Mouse (Mus musculus): ENCODE results near the gene Dgke. TPM values are rescaled to one million over a fixed set of nuclear protein-coding genes. Genes with fewer than 3 reads are reported as not detected.
"Not testable (repeated sequence)": the region's sequence is repeated elsewhere in the genome, so short reads cannot be mapped to it uniquely, and the experiment has no call there.

Gene Dgke
- polyA plus RNA-seq, 2 experiments: 0.39 to 0.63 TPM

DNA sequence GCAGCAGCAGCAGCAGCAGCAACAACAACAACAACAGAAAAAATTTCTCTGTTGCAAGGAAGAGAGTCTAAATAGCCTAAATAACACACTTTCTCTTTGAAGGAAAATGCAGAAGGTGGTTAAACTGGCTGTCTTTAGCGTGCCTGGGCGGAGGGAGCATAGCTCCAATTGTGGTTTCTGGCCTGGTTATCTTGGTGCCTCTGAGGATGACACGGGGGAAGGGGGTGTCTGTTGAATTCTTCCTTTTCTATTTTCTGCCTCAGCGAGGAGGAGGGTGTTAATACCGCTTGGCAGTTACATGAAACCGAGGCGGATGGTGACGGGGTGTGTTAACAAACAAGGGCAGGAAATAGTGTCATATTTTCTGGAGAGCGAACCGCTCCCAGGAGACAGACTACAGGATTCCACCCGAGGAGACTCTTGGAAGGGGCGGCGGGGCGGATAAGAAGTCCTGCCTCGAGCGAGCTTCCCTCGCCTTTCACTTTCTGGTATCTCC, 34.2 kb upstream of the Dgke start:
- no peak for TF ChIP-seq EP300 (IDR thresholded peaks at IDR 0.05; ENCODE audit: low read depth)
- Histone ChIP-seq H3K9ac (replicated peaks) (peak overlapping the region; percentile 40), H3K27ac (no peak overlapping the region), H3K36me3 (replicated peaks; ENCODE audit: control insufficient read depth, insufficient read depth, low read depth) (no peaks in the 10 kb centered on the region), H3K4me1 (replicated peaks; ENCODE audit: control insufficient read depth in 2 of 2, insufficient read depth in 2 of 2, low read length in 1 of 2) (peaks cover 0 to 4% of the 10 kb centered on the region in 2 experiments; a peak in 1 of 4 replicates), H3K4me3 (ENCODE audit: insufficient read depth in 1 of 2, low read depth in 2 of 2, low read length in 2 of 2) (peak overlapping the region; percentile 42 to 46), H3K4me2 (ENCODE audit: low read depth) (peak overlapping the region; percentile 63), H3K9me3 (ENCODE audit: control insufficient read depth, low read length) (no peaks in the 10 kb centered on the region), H3K27me3 (ENCODE audit: control insufficient read depth, insufficient read depth, low read length) (no peaks in the 10 kb centered on the region)
- DNase-seq (ENCODE audit: low read depth in 3 of 3, low spot score in 3 of 3): no peak
- peak; percentile 53; the same call in 1 of the 2 replicates for ATAC-seq (ENCODE audit: insufficient read depth)
- WGBS (ENCODE audit: insufficient replicate concordance): 9% methylated on average over 17 of the region's 17 CpGs

DNA sequence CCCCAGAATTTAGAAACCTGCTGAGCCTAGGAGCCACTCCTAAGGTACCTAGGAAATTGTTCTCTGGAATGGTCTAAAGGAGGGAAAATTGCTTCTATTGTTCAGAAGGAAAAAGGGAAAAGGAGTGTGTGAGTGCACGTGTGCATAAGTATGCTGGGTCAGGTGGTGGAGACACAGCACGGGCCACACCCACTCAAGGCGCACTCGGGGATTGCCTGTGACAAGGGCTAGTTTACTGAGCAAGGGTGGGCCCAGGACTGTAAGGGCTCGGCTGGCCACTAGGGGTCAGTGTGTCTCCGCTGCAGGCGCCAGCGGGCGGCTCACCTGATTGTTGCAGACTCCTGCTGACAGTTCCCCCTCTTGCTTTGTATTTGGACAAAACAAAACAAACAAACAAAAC, 33.8 kb upstream of the Dgke start:
- Histone ChIP-seq H3K36me3 (replicated peaks; ENCODE audit: control insufficient read depth, insufficient read depth, low read depth) (no peaks in the 10 kb centered on the region), H3K9ac (replicated peaks) (no peak overlapping the region), H3K4me2 (ENCODE audit: low read depth) (peak overlapping the region; percentile 63), H3K4me1 (replicated peaks; ENCODE audit: control insufficient read depth in 2 of 2, insufficient read depth in 2 of 2, low read length in 1 of 2) (peaks cover 0 to 4% of the 10 kb centered on the region in 2 experiments; a peak in 1 of 4 replicates), H3K27me3 (ENCODE audit: control insufficient read depth, insufficient read depth, low read length) (no peaks in the 10 kb centered on the region), H3K4me3 (ENCODE audit: insufficient read depth in 1 of 2, low read depth in 2 of 2, low read length in 2 of 2) (peak overlapping the region in 1 of 2 experiments; percentile 46; a peak in 2 of 4 replicates), H3K27ac (no peak overlapping the region), H3K9me3 (ENCODE audit: control insufficient read depth, low read length) (no peaks in the 10 kb centered on the region)
- ATAC-seq (ENCODE audit: insufficient read depth) (peak; percentile 83), DNase-seq (ENCODE audit: low read depth in 3 of 3, low spot score in 3 of 3) (peak; percentile 52 to 56 (median 55))
- TF ChIP-seq CTCF (IDR thresholded peaks at IDR 0.05; ENCODE audit: low read depth) (peak; percentile 98), EP300 (IDR thresholded peaks at IDR 0.05; ENCODE audit: low read depth) (no peak)
- under 1% methylated on average over 9 of the region's 9 CpGs for WGBS (ENCODE audit: insufficient replicate concordance)

DNA sequence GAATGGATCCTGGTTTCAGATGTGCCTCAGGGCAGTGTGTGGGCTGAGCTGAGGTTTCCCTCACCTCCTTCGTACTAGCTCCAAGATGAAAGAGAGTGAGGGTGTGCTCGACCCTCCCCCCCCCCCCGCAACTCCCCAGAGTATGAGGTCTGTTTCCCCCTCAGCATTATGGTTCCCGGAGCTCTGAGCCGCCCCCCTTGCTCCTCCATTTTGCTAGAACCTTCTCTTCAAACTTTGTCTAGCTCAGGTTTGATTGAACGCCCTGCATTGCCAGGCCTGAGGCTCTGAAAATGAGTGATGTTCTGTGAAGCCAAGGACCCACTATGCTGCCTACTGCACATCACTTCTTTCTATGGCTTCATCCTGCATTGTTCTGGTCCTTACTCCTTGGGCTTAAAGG, 32.3 kb upstream of the Dgke start:
- Histone ChIP-seq H3K27me3 (ENCODE audit: control insufficient read depth, insufficient read depth, low read length) (no peaks in the 10 kb centered on the region), H3K9ac (replicated peaks) (no peak overlapping the region), H3K36me3 (replicated peaks; ENCODE audit: control insufficient read depth, insufficient read depth, low read depth) (no peaks in the 10 kb centered on the region), H3K4me2 (ENCODE audit: low read depth) (no peak overlapping the region), H3K4me3 (ENCODE audit: insufficient read depth in 1 of 2, low read depth in 2 of 2, low read length in 2 of 2) (no peak overlapping the region), H3K9me3 (ENCODE audit: control insufficient read depth, low read length) (no peaks in the 10 kb centered on the region), H3K27ac (no peak overlapping the region), H3K4me1 (replicated peaks; ENCODE audit: control insufficient read depth in 2 of 2, insufficient read depth in 2 of 2, low read length in 1 of 2) (peaks cover 0 to 4% of the 10 kb centered on the region in 2 experiments; a peak in 1 of 4 replicates)
- WGBS (ENCODE audit: insufficient replicate concordance): 59% methylated on average over 6 of the region's 6 CpGs
- TF ChIP-seq EP300 (IDR thresholded peaks at IDR 0.05; ENCODE audit: low read depth) (no peak), CTCF (IDR thresholded peaks at IDR 0.05; ENCODE audit: low read depth) (no peak)
- DNase-seq (ENCODE audit: low read depth in 3 of 3, low spot score in 3 of 3) (no peak), ATAC-seq (ENCODE audit: insufficient read depth) (no peak)

DNA sequence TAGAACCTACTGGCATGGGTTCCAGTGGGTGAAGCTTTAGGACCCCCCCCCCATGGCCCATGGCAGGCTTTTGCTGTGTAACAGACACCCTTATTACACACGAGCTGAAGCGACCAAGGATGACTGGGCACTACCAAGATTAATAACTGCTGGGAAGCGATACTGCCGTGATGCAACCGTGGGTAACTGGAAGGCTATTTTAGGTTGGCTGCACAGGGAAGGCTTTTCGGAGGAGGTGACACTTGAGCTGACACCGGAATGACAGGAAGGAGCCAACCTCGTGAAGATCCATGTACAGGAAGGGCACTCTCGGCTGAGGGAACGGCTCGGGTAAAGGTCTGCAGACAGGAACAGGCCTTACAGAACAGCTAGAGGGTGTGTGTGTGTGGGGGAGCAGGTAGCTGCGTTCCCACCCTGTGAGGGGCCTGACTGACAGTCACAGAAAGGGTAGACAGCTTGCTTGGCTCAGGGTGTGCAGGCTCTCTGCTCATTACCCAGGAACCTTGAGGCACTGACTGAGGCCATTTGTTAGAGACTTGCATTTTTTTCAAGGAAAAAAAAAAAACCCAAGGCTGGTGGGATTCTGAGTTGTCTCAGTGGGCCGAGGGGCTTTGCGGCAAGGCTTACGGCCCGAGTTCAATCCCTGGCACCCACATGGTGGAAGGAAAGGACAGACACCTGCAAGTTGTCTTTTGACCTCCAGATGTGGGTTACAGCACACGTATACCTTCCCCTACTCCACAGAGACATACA, 31.6 kb upstream of the Dgke start:
- Histone ChIP-seq H3K4me2 (ENCODE audit: low read depth) (no peak overlapping the region), H3K9ac (replicated peaks) (no peak overlapping the region), H3K27me3 (ENCODE audit: control insufficient read depth, insufficient read depth, low read length) (no peaks in the 10 kb centered on the region), H3K9me3 (ENCODE audit: control insufficient read depth, low read length) (no peaks in the 10 kb centered on the region), H3K27ac (no peak overlapping the region), H3K4me1 (replicated peaks; ENCODE audit: control insufficient read depth in 2 of 2, insufficient read depth in 2 of 2, low read length in 1 of 2) (peaks cover 0 to 4% of the 10 kb centered on the region in 2 experiments; a peak in 1 of 4 replicates), H3K36me3 (replicated peaks; ENCODE audit: control insufficient read depth, insufficient read depth, low read depth) (no peaks in the 10 kb centered on the region), H3K4me3 (ENCODE audit: insufficient read depth in 1 of 2, low read depth in 2 of 2, low read length in 2 of 2) (no peak overlapping the region)
- TF ChIP-seq EP300 (IDR thresholded peaks at IDR 0.05; ENCODE audit: low read depth) (no peak), CTCF (IDR thresholded peaks at IDR 0.05; ENCODE audit: low read depth) (no peak)
- ATAC-seq (ENCODE audit: insufficient read depth) (no peak), DNase-seq (ENCODE audit: low read depth in 3 of 3, low spot score in 3 of 3) (no peak)
- 50% methylated on average over 17 of the region's 17 CpGs for whole genome bisulfite sequencing (ENCODE audit: insufficient replicate concordance)

DNA sequence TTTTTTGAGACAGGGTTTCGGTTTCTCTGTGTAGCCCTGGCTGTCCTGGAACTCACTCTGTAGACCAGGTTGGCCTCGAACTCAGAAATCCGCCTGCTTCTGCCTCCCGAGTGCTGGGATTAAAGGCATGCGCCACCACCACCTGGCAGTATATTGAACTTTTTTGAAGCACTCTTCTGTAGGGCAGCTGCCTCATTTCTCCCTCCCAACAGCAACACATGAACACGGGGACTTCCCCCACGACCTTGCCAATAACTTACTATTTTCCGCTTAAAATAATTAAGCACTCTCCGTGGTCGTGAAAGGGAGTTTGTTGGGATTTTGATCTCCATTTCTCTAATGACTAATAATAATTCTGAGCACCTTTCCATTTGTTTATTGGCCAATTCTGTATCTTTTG, 30.6 kb upstream of the Dgke start:
- not testable (repeated sequence) for ATAC-seq (ENCODE audit: insufficient read depth); H3K4me1 ChIP-seq (replicated peaks; ENCODE audit: control insufficient read depth in 2 of 2, insufficient read depth in 2 of 2, low read length in 1 of 2); H3K9ac ChIP-seq (replicated peaks); H3K27ac ChIP-seq; H3K9me3 ChIP-seq (ENCODE audit: control insufficient read depth, low read length); H3K36me3 ChIP-seq (replicated peaks; ENCODE audit: control insufficient read depth, insufficient read depth, low read depth); DNase-seq (ENCODE audit: low read depth in 3 of 3, low spot score in 3 of 3); H3K4me2 ChIP-seq (ENCODE audit: low read depth); H3K27me3 ChIP-seq (ENCODE audit: control insufficient read depth, insufficient read depth, low read length); H3K4me3 ChIP-seq (ENCODE audit: insufficient read depth in 1 of 2, low read depth in 2 of 2, low read length in 2 of 2)
- 74% methylated on average over 10 of the region's 10 CpGs for WGBS (ENCODE audit: insufficient replicate concordance)
